Mouse (Mus musculus): ENCODE data around the gene Rptor.
A peak's percentile ranks its signal among the peaks of the same experiment; 100 is the strongest.

DNA sequence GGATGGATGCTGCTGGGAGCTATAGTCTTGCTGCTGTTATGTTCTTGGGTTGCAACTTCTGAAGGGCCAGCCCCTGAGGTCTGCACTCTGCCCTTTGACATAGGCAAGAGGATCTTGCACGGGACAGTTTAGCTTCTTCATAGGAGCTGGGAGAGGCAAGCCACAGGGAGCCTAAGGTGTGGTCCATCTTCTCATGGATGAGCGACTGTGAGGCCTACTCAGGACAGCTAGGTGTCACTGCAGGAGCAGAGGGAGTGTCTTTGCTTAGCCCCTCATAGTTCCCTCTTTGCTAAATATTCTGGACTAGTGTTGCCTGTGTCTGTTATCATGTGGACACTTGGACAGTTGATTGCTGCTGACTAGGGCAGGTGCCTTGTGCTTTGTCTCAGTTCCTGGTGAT, 345.2 kb downstream of the Rptor start:
- TF ChIP-seq EP300 (IDR thresholded peaks at IDR 0.05; ENCODE audit: low read depth) (no peak), CTCF (IDR thresholded peaks at IDR 0.05; ENCODE audit: low read depth) (peak; percentile 47)

All from liver, postnatal 0 days (tissue).